In the genomic region with DNA sequence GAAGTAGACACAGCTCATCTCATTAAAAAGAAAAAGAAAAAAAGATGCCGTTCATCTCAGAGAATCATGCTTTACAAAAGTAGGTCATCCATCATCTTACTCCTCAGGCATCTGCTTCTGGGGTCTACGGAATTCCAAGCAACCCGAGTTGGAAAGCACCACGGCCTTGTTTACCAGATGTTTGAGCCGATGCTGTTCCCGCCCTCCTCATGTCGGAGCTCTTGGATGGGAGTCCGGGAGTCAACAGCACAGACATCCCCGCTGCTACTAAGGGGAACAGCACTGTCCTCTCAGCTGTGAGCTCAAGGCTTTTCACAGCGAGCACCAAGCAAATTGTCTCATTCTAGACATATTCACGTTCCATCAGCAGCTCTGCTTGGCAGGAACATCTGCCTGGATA, we compare ENCODE assay signal across 24 mouse cellular contexts.
"Had no signal": no experiment of that assay in that cellular context is flagged by ENCODE, and none has a peak within 500 bp of the region (broad histone marks: within the 10 kb centered on the region; RNA-seq: fewer than 3 reads in every experiment).

No protein-coding gene starts in this region.

- H3K27me3 ChIP-seq: hindbrain, embryonic 12.5 days; intestine, embryonic 15.5 days; kidney, embryonic 15.5 days; liver, embryonic 13.5 days had no signal

- DNase-seq: gastrocnemius, postnatal 14 days; heart, adult 2 months; heart, postnatal 10 days; heart, postnatal 4 days; kidney, adult 18-20 months; kidney, adult 9 months; kidney, postnatal 25 days; liver; liver, embryonic 13.5 days had no signal

- H3K4me3 ChIP-seq: heart, adult 2 months; hindbrain, embryonic 10.5 days; hindbrain, embryonic 12.5 days; intestine, embryonic 15.5 days; kidney, embryonic 15.5 days; layer of hippocampus, adult 2 months; left cerebral cortex, adult 2 months; limb, embryonic 10.5 days; limb, embryonic 12.5 days; liver, embryonic 13.5 days had no signal

- ATAC-seq: hindbrain, embryonic 16.5 days; inflammation-experienced regulatory T-cells, adult 6 months; intestine, embryonic 15.5 days; intestine, postnatal 0 days had no signal

- H3K9me3 ChIP-seq: hindbrain, embryonic 10.5 days; hindbrain, embryonic 12.5 days; intestine, embryonic 15.5 days; kidney, embryonic 15.5 days; limb, embryonic 10.5 days; limb, embryonic 12.5 days; liver, embryonic 13.5 days had no signal

- H3K4me2 ChIP-seq: heart, embryonic 11.5 days; hindbrain, embryonic 12.5 days; hindbrain, embryonic 14.5 days; intestine, embryonic 15.5 days; kidney, embryonic 15.5 days; limb, embryonic 12.5 days; liver, embryonic 11.5 days; liver, embryonic 13.5 days had no signal

- H3K27ac ChIP-seq: heart, adult 2 months; hindbrain, embryonic 10.5 days; hindbrain, embryonic 12.5 days; hindbrain, embryonic 14.5 days; intestine, embryonic 15.5 days; kidney, embryonic 15.5 days; kidney, postnatal 0 days; layer of hippocampus, adult 2 months; left cerebral cortex, adult 2 months; limb, embryonic 10.5 days; limb, embryonic 12.5 days; liver, embryonic 13.5 days had no signal

- H3K36me3 ChIP-seq: hindbrain, embryonic 10.5 days; hindbrain, embryonic 12.5 days; intestine, embryonic 15.5 days; kidney, embryonic 15.5 days; limb, embryonic 10.5 days; limb, embryonic 12.5 days; liver, embryonic 13.5 days had no signal

- H3K4me1 ChIP-seq: limb, embryonic 12.5 days had no signal

- H3K9ac ChIP-seq: hindbrain, embryonic 12.5 days; hindbrain, embryonic 14.5 days; intestine, embryonic 15.5 days; kidney, embryonic 15.5 days; limb, embryonic 12.5 days; liver, embryonic 13.5 days had no signal
